Mouse (Mus musculus) ZHBTc4 (cell line): ENCODE data around the gene Ebf1.

Source experiments
- DNase-seq: peaks from one replicate; pipeline ENCODE4 v3.0.0-alpha.2; 2011; ENCODE audit warnings: low read depth, low spot score

The Ebf1 gene

GRCm38 (mm10) chr11:44619131-44619886 is 2.2 kb downstream of the Ebf1 start:
- DNase-seq, result no peak

GRCm38 (mm10) chr11:44619887-44620693 is 3.0 kb downstream of the Ebf1 start:
- DNase-seq, result peak; percentile 46

GRCm38 (mm10) chr11:44620694-44621446 is 3.8 kb downstream of the Ebf1 start:
- peak; percentile 64 for DNase-seq

DNA sequence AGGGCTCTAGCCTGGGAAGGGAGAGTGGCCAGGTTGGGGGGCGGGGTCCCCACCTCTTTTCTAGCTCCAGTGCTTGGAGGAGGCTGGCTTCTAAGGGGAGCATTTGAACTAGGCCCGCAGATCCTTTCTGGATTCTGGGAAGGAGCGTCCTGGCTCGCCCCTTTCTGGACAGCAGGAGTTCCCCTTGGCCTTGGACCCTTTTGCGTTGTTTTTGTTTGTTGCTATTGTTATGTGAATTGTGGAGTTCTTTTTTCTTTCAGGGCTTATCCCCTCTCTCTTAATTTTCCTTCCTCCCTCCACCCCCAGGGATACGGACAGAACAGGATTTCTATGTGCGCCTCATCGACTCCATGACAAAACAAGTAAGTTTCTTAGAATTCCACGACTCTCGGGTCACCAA is 4.5 kb downstream of the Ebf1 start:
- DNase-seq, result peak; percentile 44

DNA sequence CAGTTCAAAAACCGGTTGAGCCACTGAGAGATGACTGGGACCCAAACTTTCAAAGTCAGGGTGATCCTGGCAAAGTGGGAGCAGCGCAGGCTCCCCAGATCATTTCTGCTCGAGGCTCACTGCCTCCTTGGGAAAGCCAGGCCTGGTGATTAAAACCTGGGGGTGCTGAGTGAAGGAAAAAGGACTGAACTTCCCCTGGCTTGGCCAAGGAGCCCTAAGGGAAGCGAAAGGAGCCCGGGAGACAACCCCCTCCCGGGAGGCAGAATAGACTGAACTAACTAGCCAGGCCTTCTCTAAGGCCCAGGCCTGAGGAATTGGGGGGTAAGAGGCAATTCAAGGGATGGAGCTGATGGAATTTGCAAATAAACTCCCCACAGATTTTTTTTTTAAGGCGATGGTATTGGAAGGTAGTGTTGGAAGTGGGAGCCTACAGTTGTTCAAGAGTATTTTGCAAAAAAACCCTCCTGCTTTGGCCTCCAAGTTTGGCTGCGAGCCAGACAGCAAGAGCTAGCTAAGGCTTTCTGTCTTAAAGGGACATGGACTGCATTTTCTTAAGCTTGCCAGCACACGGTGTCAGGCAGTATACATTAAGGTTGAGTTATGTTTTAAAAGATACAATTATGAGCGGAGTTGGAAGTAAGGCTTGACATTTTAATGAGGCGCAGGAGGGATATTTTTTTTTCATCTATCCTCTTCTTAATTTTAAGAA is 5.1 kb downstream of the Ebf1 start:
- DNase-seq, result peak; percentile 59

GRCm38 (mm10) chr11:44624564-44624963 is 7.4 kb downstream of the Ebf1 start:
- no peak for DNase-seq

GRCm38 (mm10) chr11:44626065-44626464 is 8.9 kb downstream of the Ebf1 start:
- DNase-seq, result no peak

DNA sequence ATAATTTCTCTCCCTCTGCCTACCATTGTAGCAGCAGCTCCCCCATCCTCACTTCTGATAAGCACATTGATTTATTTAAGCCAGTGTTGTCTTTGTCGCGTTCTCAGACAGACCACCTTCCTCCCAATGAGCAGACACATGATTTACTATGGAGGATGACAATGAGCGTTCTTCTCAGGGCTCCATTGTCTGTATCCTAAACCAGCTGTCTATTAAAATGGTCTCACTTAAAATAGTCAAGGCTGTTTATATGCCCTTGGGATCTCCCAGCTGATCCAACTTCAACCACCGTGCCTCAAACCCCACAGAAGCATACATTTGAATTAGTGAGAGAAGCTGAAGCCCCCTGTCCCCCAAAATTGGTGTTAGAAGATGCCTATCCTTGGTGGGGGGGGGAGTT is 11.3 kb downstream of the Ebf1 start:
- no peak for DNase-seq

- peak; percentile 10 for DNase-seq
Measured at GRCm38 (mm10) chr11:44632064-44632968, 15.2 kb downstream of the Ebf1 start.

- no peak for DNase-seq
Measured at GRCm38 (mm10) chr11:44633001-44633693, 16.0 kb downstream of the Ebf1 start.

GRCm38 (mm10) chr11:44634552-44635193 is 17.6 kb downstream of the Ebf1 start:
- no peak for DNase-seq

- DNase-seq, result no peak
Measured at GRCm38 (mm10) chr11:44636241-44636640, 19.1 kb downstream of the Ebf1 start.

- DNase-seq, result no peak
Measured at GRCm38 (mm10) chr11:44638193-44638754, 21.2 kb downstream of the Ebf1 start.

DNA sequence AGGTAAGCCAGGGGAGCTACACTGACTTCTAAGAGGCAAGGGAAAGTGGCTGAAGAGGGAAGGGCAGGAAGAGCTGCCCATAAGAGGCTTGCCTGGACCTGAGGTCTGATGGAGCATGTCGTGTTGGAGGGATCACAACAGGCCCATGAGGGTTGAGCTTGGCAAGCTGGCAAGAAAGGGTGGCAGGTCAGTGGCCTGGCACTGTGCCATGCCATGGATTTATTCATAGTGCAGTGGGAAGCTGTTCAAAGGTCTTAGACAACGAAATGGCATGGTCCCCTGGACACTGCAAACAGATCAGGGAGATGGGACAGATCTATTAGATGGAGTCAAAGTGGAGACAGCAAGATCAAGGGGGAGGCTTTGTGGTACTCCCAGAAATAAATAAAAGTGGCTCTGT is 24.4 kb downstream of the Ebf1 start:
- no peak for DNase-seq

DNA sequence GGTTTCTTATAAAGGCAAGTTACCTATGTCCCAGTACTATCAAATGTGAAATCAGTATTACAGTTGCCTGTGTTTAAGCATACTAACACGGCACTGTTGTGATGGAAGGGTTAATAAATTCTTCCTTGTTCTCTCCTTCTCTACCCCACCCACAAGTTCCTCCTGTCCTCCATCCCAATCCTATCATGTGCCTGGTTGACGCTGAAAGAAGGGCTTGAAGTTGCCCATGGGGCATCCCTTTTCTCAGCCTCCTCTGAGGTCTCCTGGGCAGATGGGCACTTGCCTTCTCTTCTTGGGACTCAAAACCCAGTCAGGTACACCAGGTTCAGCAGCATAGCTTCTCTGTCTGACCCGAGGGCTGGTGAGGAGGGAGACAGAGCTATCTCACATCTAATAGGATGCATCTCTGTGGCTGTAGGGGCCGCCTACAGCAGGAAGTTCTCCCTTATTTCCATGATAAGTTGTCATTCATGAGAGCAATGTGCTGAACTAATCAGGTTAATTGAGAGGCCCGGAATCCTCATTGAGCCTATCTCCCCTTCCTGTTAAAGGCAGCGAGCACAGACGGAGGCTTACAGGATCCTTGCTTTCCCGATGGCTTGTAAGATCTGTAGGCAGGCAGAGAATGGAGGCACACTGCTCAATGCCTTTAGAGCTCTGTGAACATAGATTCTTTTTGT is 37.4 kb downstream of the Ebf1 start:
- no peak for DNase-seq

GRCm38 (mm10) chr11:44655468-44655867 is 38.4 kb downstream of the Ebf1 start:
- DNase-seq, result no peak

DNA sequence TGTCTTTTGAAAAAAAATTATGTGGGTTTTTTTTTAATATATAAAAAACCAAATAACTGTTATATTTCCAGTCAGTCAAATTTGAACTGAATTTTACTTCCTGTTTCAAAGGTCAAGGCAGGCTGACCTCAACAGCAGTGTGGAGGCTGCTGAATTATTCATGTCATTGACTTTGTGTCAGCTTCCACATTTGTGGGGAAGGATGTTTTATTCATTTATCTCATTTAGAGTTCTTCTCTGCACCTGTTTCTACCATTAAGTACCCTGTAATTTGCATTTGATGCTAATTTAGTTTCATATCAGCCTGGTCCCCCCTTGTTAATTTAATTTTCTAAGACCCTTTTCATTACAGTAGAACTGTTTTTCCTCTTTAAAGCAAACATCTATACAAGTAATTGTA is 39.8 kb downstream of the Ebf1 start:
- no peak for DNase-seq

- DNase-seq, result no peak
Measured at GRCm38 (mm10) chr11:44657833-44658395, 40.8 kb downstream of the Ebf1 start.
